Mouse (Mus musculus) layer of hippocampus, postnatal 36 days (tissue): ENCODE measurements around the gene Abca7. TPM values are rescaled to one million over a fixed set of nuclear protein-coding genes. Genes with fewer than 3 reads are reported as not detected.

Experiments
- DNase-seq, 2 experiments: peaks; one replicate each; pipeline ENCODE4 v3.0.0; 2022
- total RNA-seq, 2 experiments: library from RNA; stranded (reverse); gene quantifications; 2 replicates each; pipeline ENCODE4 v1.2.3; 2021

Abca7 gene
- total RNA-seq, 2 experiments from 2014 or later, result 10.9 to 11.0 TPM

DNA sequence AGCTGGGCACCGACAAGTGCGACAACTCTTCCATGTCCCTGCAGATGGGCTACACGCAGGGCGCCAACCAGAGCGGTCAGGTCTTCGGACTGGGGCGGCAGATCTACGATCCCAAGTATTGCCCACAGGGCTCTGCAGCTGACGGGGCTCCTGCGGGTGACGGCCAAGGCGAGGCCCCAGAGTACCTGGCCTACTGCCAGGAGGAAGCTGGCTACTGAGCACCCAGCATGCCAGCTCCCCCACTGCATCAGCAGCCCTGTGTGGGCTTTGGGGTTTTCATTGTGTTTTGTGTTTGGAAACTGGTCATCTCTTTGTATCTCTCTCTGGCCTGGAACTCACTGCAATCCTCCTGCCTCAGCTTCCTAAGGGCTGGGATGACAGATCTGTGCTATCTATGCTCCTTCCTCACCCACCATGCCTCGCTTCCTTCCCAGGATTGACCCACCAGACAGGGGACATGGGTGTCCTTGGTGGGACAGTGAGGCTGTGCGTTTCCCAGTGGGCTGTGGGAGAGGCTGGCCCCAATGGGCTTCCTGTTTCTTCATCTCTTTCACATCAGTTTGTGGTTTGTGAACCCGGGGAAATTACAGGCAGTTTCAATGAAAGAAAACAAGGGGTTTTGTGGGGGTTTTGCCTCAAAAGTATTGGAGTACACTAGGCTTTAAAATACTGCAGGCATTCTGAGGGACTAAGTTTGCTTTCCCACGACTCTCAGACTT, 1.7 kb upstream of the Abca7 start:
- DNase-seq, result no peak

- DNase-seq, result no peak
Observed at GRCm38 (mm10) chr10:79995636-79996035, 658 bp upstream of the Abca7 start.

DNA sequence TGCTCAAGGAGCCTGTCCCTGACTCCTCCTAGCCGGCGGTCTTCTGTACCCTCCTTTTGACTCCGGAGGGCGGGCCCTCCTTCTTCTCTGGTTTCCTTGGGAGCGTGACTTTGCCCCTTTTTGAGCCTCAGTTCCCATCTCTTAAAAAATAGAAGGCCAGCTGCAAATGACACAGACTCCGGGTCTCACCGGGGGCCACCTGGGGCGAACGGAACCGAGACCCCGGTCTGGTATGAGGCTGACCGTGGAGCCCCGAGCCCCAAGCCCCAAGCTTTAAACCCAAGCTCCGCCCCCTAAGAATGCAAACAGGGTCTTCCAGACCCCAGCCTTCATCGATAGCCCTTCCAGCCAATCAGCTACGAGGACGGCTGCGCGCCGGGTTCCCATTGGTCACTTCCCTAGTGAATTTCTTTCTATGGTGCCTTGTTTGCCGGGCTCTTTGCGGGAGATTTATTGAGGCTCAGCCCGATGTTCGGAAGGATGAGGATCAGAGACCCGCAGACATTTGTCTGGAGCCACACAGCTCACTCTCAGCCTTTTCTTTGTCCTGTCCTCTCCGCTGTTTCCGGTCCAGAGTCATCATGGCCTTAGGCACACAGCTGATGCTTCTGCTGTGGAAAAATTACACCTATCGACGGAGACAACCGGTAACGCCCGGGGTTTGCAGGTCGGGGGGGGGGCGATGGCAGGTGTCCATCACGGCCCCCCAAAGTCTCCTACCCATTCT, 903 bp downstream of the Abca7 start:
- peak; percentile 60 to 66 for DNase-seq

GRCm38 (mm10) chr10:79997819-79998218, 1.5 kb downstream of the Abca7 start:
- DNase-seq, result no peak

- no peak for DNase-seq
Observed at GRCm38 (mm10) chr10:80001945-80002344, 5.7 kb downstream of the Abca7 start.

DNA sequence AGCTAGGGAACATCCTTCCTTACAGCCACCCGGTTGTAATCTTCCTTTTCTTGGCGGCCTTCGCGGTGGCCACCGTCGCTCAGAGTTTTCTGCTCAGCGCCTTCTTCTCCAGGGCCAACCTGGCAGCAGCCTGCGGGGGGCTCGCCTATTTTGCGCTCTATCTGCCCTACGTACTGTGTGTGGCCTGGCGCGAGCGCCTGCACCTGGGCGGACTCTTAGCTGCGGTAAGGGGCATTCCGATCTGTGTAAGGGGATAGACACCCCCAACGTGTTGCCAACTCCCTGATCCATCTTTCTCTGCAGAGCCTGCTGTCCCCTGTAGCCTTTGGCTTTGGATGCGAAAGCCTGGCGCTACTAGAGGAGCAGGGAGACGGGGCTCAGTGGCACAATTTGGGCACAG, 6.5 kb downstream of the Abca7 start:
- no peak for DNase-seq

GRCm38 (mm10) chr10:80003374-80004232, 7.3 kb downstream of the Abca7 start:
- no peak for DNase-seq

DNA sequence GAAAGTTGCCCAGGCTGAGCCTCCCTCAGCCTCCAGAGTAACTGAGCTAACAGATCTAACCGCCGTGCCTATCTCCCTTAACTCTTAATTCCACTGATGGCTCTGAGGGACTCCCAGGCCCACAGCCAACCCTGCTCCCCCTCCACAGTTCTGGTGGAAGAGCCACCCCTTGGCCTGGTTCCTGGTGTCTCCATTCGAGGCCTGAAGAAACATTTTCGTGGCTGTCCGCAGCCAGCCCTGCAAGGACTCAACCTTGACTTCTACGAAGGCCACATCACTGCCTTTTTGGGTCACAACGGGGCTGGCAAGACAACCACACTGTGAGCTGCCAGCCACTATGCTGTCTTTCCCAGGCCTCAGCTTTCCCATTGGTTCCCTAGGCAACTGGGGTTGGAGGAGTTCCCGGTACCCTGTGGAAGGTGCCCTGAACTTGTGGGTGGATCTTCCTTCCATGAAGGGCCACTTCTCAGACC, 8.0 kb downstream of the Abca7 start:
- DNase-seq, result no peak

DNA sequence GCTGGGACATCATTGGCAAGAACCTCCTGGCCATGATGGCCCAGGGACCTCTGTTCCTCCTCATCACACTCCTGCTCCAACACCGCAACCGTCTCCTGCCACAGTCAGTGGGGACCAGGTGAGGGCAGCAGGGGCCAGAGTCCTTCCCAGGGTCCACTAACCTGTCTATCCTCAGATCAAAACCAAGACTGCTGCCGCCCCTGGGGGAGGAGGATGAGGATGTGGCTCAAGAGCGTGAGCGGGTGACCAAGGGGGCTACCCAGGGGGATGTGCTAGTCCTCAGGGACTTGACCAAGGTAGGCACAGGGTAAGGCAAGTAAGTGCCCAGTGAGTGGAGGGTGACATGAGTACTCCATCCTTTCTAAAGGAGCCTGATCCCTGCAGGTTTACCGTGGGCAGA, 15.4 kb downstream of the Abca7 start:
- no peak for DNase-seq

DNA sequence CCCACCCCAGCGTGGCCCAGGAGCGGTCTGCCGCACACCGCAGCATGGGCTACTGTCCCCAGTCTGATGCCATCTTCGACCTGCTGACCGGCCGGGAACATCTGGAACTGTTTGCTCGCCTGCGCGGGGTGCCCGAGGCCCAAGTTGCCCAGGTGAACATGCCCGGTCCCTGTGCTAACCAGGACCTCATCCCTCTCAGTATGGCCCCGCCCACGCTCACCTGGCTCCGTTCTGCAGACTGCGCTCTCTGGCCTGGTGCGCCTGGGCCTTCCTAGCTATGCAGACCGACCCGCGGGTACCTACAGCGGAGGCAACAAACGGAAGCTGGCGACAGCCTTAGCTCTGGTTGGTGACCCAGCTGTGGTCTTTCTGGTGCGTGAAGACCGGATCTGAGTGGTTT, 17.3 kb downstream of the Abca7 start:
- DNase-seq, result no peak

GRCm38 (mm10) chr10:80014484-80015290, 18.4 kb downstream of the Abca7 start:
- no peak for DNase-seq

DNA sequence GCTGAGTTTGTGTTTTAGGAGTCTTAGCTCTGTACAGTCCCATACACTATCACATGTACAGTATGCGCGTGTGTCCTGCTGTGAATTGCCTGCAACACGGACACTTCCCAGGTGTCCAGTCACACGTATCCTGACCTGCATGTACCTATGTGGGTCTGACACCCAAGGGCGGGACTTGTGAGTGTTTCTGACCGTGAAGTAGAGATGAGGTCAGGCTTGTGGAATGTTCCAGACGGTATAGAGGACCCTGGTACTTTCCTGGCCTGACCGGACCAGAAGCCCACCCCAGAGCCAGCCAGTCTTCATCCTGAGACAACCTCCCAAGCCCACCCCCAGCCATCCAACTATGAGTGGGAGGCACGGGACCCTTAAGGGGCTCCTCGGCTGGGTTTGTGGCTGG, 19.3 kb downstream of the Abca7 start:
- DNase-seq, result no peak

DNA sequence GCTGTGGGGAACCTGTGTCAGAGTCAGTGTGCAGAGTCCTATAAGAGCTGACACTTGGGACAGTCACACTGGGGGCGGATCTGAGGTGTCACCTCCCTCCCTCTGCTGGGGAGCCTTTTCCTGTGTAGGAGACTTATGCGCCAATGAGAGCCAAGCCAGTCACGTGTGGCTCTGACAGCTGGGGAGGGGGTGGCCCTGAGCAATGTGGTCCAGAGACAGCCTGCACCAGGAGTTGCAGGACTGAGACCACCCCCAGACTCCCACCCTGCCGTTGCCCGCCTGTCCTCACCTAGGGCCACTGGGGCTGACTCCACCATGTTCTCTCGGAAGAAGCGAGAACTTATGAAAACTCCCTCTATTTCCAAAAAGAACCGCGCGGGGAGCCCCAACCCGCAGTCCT, 20.2 kb downstream of the Abca7 start, which contains the start of gene Arhgap45:
Gene Arhgap45, plus strand, starts transcription at position 143 of the 400 bp plus-strand sequence.
- no peak for DNase-seq

GRCm38 (mm10) chr10:80016931-80017330, 20.6 kb downstream of the Abca7 start:
- no peak for DNase-seq

GRCm38 (mm10) chr10:80017361-80017760, 21.1 kb downstream of the Abca7 start:
- DNase-seq, result no peak

DNA sequence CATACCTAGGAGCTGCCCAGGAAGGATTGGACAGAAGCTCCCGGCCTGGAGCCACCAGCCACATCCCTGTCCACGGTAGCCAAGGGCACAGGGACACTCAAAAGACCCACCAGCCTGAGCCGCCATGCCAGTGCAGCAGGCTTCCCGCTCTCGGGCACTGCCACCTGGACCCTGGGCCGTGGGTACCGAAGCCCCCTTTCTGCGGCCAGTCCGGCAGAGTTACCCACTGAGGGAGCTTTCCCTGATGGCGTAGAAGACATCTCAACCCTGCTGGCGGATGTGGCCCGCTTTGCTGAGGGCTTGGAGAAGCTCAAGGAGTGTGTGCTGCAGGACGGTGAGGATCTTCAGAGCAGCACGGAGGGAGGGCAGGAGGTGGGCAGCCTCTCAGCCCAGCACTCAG, 21.5 kb downstream of the Abca7 start:
- DNase-seq, result no peak

DNA sequence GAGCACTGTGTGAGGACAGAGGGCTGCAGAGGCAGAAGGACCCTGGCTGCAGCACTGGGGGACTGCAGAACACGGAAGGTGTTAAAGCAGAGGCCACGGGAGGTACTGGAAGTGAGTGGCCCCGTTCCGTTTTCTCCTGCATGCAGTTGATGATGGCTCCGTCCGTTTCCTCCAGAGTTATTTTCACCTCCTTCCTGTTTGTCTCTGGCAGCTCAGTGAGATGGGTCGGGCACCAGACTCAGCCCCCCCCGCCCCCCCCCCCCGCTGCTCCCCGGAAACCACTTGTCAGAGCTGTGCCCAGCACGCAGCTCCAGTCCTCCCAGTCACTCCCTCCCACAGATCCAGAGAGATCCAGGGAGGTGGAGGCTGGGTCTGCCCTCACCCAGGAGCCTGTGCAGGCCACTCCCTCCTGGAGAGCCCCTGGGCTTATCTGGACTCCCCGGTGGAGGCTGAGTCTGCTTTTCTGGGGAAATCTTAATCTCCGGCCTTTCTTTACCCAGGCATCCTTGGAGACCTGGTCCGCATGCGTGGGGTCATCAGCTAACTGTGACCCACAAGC, 22.5 kb downstream of the Abca7 start:
- DNase-seq, result no peak

DNA sequence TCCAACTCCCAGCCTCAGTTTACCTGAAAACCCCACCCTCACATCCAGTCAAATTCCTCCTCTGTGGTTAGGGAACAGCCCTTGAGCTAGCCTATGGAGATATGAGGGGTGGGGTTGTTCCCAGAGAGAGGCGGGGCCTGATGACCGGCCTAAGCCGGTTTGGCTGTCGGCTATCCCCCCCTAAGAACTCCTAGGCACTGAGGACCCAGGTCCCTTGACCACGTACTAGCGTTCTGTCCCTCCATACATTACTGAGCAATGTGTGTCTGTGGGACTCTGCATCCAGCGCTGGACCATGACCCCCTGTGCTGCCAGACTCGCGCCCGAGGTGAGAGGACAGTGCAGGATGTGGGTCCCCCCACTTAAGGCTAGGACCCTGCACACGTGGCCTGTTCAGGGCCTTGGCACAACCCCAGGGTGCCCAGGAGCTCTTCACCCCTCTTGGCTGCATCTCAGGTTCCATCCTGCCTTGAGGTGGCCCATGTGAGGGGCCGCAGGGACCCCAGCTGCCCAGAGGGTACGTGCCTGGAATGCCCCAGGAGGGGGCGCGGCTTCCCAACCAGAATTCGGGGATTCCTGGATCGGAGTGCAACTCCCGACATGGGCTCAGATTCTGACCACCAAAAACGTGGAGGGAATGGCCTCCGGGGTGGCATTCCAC, 23.3 kb downstream of the Abca7 start:
- no peak for DNase-seq

DNA sequence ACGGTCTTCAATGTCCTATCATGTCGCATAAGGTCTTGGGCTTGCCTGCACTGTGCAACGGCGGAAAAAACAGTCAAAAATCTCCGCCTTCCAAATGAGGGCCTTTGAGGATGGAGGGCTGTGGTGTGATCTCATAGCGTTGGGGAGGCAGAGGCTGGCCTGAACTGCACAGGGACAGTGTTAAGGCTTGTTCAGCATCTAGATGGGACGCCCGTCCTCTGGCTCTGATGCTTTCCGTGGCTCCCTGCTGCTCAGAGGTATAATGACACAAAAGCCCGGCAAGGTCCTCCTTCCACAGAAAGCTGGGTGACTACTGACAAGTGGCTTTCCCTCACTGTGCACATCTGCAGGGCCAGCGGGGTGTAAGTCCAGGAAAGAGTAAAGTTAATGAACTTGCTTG, 23.9 kb downstream of the Abca7 start:
- DNase-seq, result no peak

GRCm38 (mm10) chr10:80020603-80021319, 24.5 kb downstream of the Abca7 start:
- no peak for DNase-seq

DNA sequence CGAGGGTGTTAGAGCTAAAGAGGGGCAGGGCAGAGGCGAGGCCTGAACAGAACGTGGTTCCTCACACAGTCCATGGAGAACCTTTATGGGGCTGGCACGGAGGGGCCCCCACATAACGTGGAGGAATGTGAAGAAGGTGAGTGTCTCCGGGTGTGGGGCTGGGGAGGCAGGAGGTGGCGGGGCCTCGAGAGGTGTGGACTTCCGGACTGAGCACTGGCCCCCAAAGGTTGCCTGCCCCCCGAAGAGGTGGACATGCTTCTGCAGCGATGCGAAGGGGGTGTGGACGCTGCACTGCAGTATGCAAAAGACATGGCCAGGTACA, 25.0 kb downstream of the Abca7 start:
- no peak for DNase-seq
